Mouse (Mus musculus): ENCODE results near the gene Gm21876.
"Not testable (repeated sequence)": the region's sequence is repeated elsewhere in the genome, so short reads cannot be mapped to it uniquely, and the experiment has no call there.

Gm21876 gene

DNA sequence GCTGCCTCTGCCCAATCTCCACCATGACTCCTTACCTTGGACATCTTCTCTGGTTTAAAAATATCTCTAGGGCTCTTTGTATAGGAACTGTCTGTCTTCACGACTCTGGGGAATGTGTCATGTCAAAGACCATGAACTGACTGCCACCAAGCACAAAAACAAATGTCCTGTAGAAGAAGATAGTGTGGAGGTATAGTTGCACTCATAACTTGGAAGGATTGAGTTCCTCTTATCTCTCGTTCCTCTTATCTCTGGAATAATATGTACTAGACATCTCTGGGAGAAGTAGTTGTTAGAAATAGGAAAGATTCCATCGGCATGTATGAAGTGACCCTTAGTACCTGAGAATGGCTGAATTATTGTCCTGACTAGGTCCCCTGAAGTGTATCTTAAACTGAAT lies at the start of gene Gm21876:
Gene Gm21876 (minus strand): TSS at position 101 of the 400 bp plus-strand sequence.
- ATAC-seq (ENCODE audit: insufficient number of reproducible peaks, low FRiP score, low TSS enrichment) = no peak

DNA sequence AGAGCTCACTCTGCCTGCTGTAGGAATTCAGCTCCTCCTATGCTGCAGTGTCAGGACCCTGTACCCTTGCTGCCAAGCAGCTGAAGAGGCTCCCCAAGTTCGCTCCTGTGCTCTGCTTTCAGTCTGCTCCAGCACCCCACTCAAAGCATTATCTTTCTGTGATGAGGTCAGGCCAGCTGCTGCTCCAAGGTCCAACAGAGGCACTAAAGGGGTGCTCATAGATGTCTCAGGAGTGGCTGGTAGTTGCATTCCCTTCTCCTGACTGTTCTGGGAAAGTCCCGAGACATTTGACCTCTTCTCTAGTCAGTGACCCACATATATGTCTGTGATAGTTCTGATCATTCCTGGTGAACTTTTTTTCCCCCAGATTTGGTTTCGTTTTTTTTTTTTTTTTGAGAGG lies 45.0 kb upstream of the Gm21876 start:
- no peak for ATAC-seq (ENCODE audit: insufficient number of reproducible peaks, low FRiP score, low TSS enrichment)

- ATAC-seq (ENCODE audit: insufficient number of reproducible peaks, low FRiP score, low TSS enrichment) = not testable (repeated sequence)
These were observed 28.8 kb downstream of the Gm21876 start for GRCm38 (mm10) chrX:21146675-21147074.

Measured in cerebellum, adult (tissue).